Mouse (Mus musculus) embryonic fibroblast, embryonic 13.5 days (primary cell): ENCODE measurements around the gene Oaz2. TPM values are rescaled to one million over a fixed set of nuclear protein-coding genes. Genes with fewer than 3 reads are reported as not detected.

ENCODE experiments used
- H3K27ac ChIP-seq: 2 replicates; pipeline ENCODE4 v1.5.1; 2012; ENCODE audit warnings: low read length, control low read depth, inconsistent platforms; ENCODE audit not compliant: insufficient read depth
- H3K4me1 ChIP-seq: 2 replicates; pipeline ENCODE4 v1.6.1; 2011; ENCODE audit warnings: low read length; ENCODE audit not compliant: control insufficient read depth, insufficient read depth
- H3K4me3 ChIP-seq: 2 replicates; pipeline ENCODE4 v1.5.1; 2011; ENCODE audit warnings: mild to moderate bottlenecking, control low read depth, low read length; ENCODE audit not compliant: insufficient read depth
- CTCF ChIP-seq: IDR thresholded peaks from 2 replicates; pipeline ENCODE4 v1.5.1; 2011; ENCODE audit warnings: mild to moderate bottlenecking, control low read depth, low read length, moderate library complexity, borderline replicate concordance; ENCODE audit not compliant: insufficient read depth
- POLR2A ChIP-seq: IDR thresholded peaks from 2 replicates; pipeline ENCODE4 v1.6.1; 2011; ENCODE audit warnings: low read depth, mild to moderate bottlenecking, control low read depth, low read length, moderate library complexity
- polyA plus RNA-seq: library from polyadenylated mRNA; stranded (reverse); fragments of >200 nt; gene quantifications from 2 replicates; pipeline ENCODE4 v1.2.4, GENCODE M21; 2011; ENCODE audit warnings: low read depth; ENCODE audit not compliant: missing spikeins, insufficient read length

Oaz2 gene
- polyA plus RNA-seq, 1 experiment: 93.0 TPM

- H3K4me1 ChIP-seq: no peaks in the 10 kb centered on the region
- no peak overlapping the region for H3K4me3 ChIP-seq
- TF ChIP-seq CTCF (no peak), POLR2A (no peak)
- H3K27ac ChIP-seq: no peak overlapping the region
Observed at GRCm38 (mm10) chr9:65653741-65654140, 14.1 kb upstream of the Oaz2 start.

- Histone ChIP-seq H3K4me1 (no peaks in the 10 kb centered on the region), H3K4me3 (no peak overlapping the region), H3K27ac (no peak overlapping the region)
- TF ChIP-seq CTCF (no peak), POLR2A (no peak)
Observed at GRCm38 (mm10) chr9:65654700-65655237, 13.0 kb upstream of the Oaz2 start.

- Histone ChIP-seq H3K4me1 (no peaks in the 10 kb centered on the region), H3K4me3 (no peak overlapping the region), H3K27ac (no peak overlapping the region)
- TF ChIP-seq CTCF (no peak), POLR2A (no peak)
Observed at GRCm38 (mm10) chr9:65655540-65655939, 12.3 kb upstream of the Oaz2 start.

- Histone ChIP-seq H3K4me3 (no peak overlapping the region), H3K27ac (no peak overlapping the region), H3K4me1 (no peaks in the 10 kb centered on the region)
- no peak for TF ChIP-seq CTCF
Observed at GRCm38 (mm10) chr9:65657218-65657617, 10.6 kb upstream of the Oaz2 start.

- H3K4me1 ChIP-seq: no peaks in the 10 kb centered on the region
- H3K27ac ChIP-seq: no peak overlapping the region
- TF ChIP-seq POLR2A (no peak), CTCF (no peak)
- no peak overlapping the region for H3K4me3 ChIP-seq
Observed at GRCm38 (mm10) chr9:65661029-65661428, 6.8 kb upstream of the Oaz2 start.

GRCm38 (mm10) chr9:65661493-65661892, 6.3 kb upstream of the Oaz2 start:
- Histone ChIP-seq H3K4me3 (no peak overlapping the region), H3K4me1 (no peaks in the 10 kb centered on the region), H3K27ac (no peak overlapping the region)
- TF ChIP-seq CTCF (no peak), POLR2A (no peak)

- Histone ChIP-seq H3K4me3 (no peak overlapping the region), H3K27ac (no peak overlapping the region), H3K4me1 (no peaks in the 10 kb centered on the region)
- TF ChIP-seq CTCF: peak; percentile 80; the same call in 1 of the 2 replicates
- no peak for TF ChIP-seq POLR2A
Observed at GRCm38 (mm10) chr9:65664163-65664562, 3.6 kb upstream of the Oaz2 start.

GRCm38 (mm10) chr9:65666042-65666441, 1.8 kb upstream of the Oaz2 start:
- TF ChIP-seq CTCF (peak; percentile 62), POLR2A (no peak)
- Histone ChIP-seq H3K4me1 (no peaks in the 10 kb centered on the region), H3K4me3 (no peak overlapping the region), H3K27ac (no peak overlapping the region)

- TF ChIP-seq CTCF (no peak), POLR2A (no peak)
- Histone ChIP-seq H3K27ac (no peak overlapping the region), H3K4me3 (no peak overlapping the region), H3K4me1 (peaks cover 4% of the 10 kb centered on the region; the same call in 1 of the 2 replicates)
Observed at GRCm38 (mm10) chr9:65671431-65671931, 3.7 kb downstream of the Oaz2 start.

- no peak for TF ChIP-seq POLR2A
- no peak for TF ChIP-seq CTCF
- Histone ChIP-seq H3K4me1 (peaks cover 4% of the 10 kb centered on the region; the same call in 1 of the 2 replicates), H3K4me3 (no peak overlapping the region), H3K27ac (peak overlapping the region; percentile 70)
Observed at GRCm38 (mm10) chr9:65672996-65673395, 5.2 kb downstream of the Oaz2 start.
